Mouse (Mus musculus): ENCODE results near the gene Ldb3. TPM values are rescaled to one million over a fixed set of nuclear protein-coding genes. Genes with fewer than 3 reads are reported as not detected.

The Ldb3 gene
- polyA plus RNA-seq, 1 experiment from 2014 or later, result 1.2 TPM

GRCm38 (mm10) chr14:34616821-34617220 lies 28.3 kb upstream of the Ldb3 start:
- WGBS, result 2% methylated on average over 8 of the region's 8 CpGs
- peak; percentile 81 for ATAC-seq
- peaks cover 4% of the 10 kb centered on the region; the same call in 1 of the 2 replicates for H3K4me1 ChIP-seq (ENCODE audit: control insufficient read depth, insufficient read depth, low read depth, low read length)

GRCm38 (mm10) chr14:34615625-34616024 lies 27.1 kb upstream of the Ldb3 start:
- Histone ChIP-seq H3K4me1 (ENCODE audit: control insufficient read depth, insufficient read depth, low read depth, low read length) (peaks cover 4% of the 10 kb centered on the region; the same call in 1 of the 2 replicates), H3K36me3 (ENCODE audit: control insufficient read depth, insufficient read depth, low read length) (no peaks in the 10 kb centered on the region), H3K9ac (ENCODE audit: low read depth, low read length) (no peak overlapping the region), H3K4me3 (ENCODE audit: low read length) (no peak overlapping the region), H3K27me3 (replicated peaks; ENCODE audit: control insufficient read depth, insufficient read depth, low read length) (peaks cover 22% of the 10 kb centered on the region), H3K9me3 (ENCODE audit: control insufficient read depth, low read length) (no peaks in the 10 kb centered on the region), H3K4me2 (ENCODE audit: low read length) (no peak overlapping the region), H3K27ac (ENCODE audit: low read depth, low read length) (no peak overlapping the region)
- 52% methylated on average over 4 of the region's 4 CpGs for WGBS
- ATAC-seq, result no peak

More at GRCm38 (mm10) chr14:34616821-34617220, 28.3 kb upstream of the Ldb3 start:
- peaks cover 22% of the 10 kb centered on the region for H3K27me3 ChIP-seq (replicated peaks; ENCODE audit: control insufficient read depth, insufficient read depth, low read length)
- no peak overlapping the region for H3K9ac ChIP-seq (ENCODE audit: low read depth, low read length)
- no peak overlapping the region for H3K4me3 ChIP-seq (ENCODE audit: low read length)
- H3K9me3 ChIP-seq (ENCODE audit: control insufficient read depth, low read length), result no peaks in the 10 kb centered on the region
- no peak overlapping the region for H3K27ac ChIP-seq (ENCODE audit: low read depth, low read length)
- H3K36me3 ChIP-seq (ENCODE audit: control insufficient read depth, insufficient read depth, low read length), result no peaks in the 10 kb centered on the region
- H3K4me2 ChIP-seq (ENCODE audit: low read length), result no peak overlapping the region

- Histone ChIP-seq H3K27ac (ENCODE audit: low read depth, low read length) (no peak overlapping the region), H3K4me2 (ENCODE audit: low read length) (peak overlapping the region; percentile 51), H3K27me3 (replicated peaks; ENCODE audit: control insufficient read depth, insufficient read depth, low read length) (peaks cover 22% of the 10 kb centered on the region), H3K4me3 (ENCODE audit: low read length) (peak overlapping the region; percentile 26; the same call in 1 of the 2 replicates), H3K9me3 (ENCODE audit: control insufficient read depth, low read length) (no peaks in the 10 kb centered on the region), H3K36me3 (ENCODE audit: control insufficient read depth, insufficient read depth, low read length) (no peaks in the 10 kb centered on the region), H3K9ac (ENCODE audit: low read depth, low read length) (0 out of 2 replicates have a peak overlapping the region, but pooled peaks have one; percentile 8), H3K4me1 (ENCODE audit: control insufficient read depth, insufficient read depth, low read depth, low read length) (peaks cover 4% of the 10 kb centered on the region; the same call in 1 of the 2 replicates)
- ATAC-seq, result no peak
- 4% methylated on average over 13 of the region's 13 CpGs for WGBS
Measured at GRCm38 (mm10) chr14:34615082-34615481, 26.6 kb upstream of the Ldb3 start.

- no peaks in the 10 kb centered on the region for H3K36me3 ChIP-seq (ENCODE audit: control insufficient read depth, insufficient read depth, low read length)
- peaks cover 4% of the 10 kb centered on the region; the same call in 1 of the 2 replicates for H3K4me1 ChIP-seq (ENCODE audit: control insufficient read depth, insufficient read depth, low read depth, low read length)
- peak overlapping the region; percentile 26; the same call in 1 of the 2 replicates for H3K4me3 ChIP-seq (ENCODE audit: low read length)
- ATAC-seq, result no peak
- H3K9me3 ChIP-seq (ENCODE audit: control insufficient read depth, low read length), result no peaks in the 10 kb centered on the region
- no peak overlapping the region for H3K27ac ChIP-seq (ENCODE audit: low read depth, low read length)
- peak overlapping the region; percentile 51 for H3K4me2 ChIP-seq (ENCODE audit: low read length)
- H3K9ac ChIP-seq (ENCODE audit: low read depth, low read length), result no peak overlapping the region
- peaks cover 22% of the 10 kb centered on the region for H3K27me3 ChIP-seq (replicated peaks; ENCODE audit: control insufficient read depth, insufficient read depth, low read length)
- 9% methylated on average over 15 of the region's 15 CpGs for WGBS
Measured at GRCm38 (mm10) chr14:34614551-34614950, 26.1 kb upstream of the Ldb3 start.

GRCm38 (mm10) chr14:34613523-34613922 lies 25.0 kb upstream of the Ldb3 start:
- Histone ChIP-seq H3K36me3 (ENCODE audit: control insufficient read depth, insufficient read depth, low read length) (no peaks in the 10 kb centered on the region), H3K4me2 (ENCODE audit: low read length) (no peak overlapping the region), H3K9ac (ENCODE audit: low read depth, low read length) (no peak overlapping the region), H3K27me3 (replicated peaks; ENCODE audit: control insufficient read depth, insufficient read depth, low read length) (peaks cover 22% of the 10 kb centered on the region), H3K9me3 (ENCODE audit: control insufficient read depth, low read length) (no peaks in the 10 kb centered on the region), H3K27ac (ENCODE audit: low read depth, low read length) (no peak overlapping the region), H3K4me1 (ENCODE audit: control insufficient read depth, insufficient read depth, low read depth, low read length) (peaks cover 4% of the 10 kb centered on the region; the same call in 1 of the 2 replicates), H3K4me3 (ENCODE audit: low read length) (no peak overlapping the region)
- no peak for ATAC-seq
- WGBS, result 71% methylated on average over 6 of the region's 6 CpGs

- Histone ChIP-seq H3K9ac (ENCODE audit: low read depth, low read length) (no peak overlapping the region), H3K9me3 (ENCODE audit: control insufficient read depth, low read length) (no peaks in the 10 kb centered on the region), H3K27me3 (replicated peaks; ENCODE audit: control insufficient read depth, insufficient read depth, low read length) (peaks cover 19% of the 10 kb centered on the region), H3K27ac (ENCODE audit: low read depth, low read length) (no peak overlapping the region), H3K4me1 (ENCODE audit: control insufficient read depth, insufficient read depth, low read depth, low read length) (peaks cover 4% of the 10 kb centered on the region; the same call in 1 of the 2 replicates), H3K36me3 (ENCODE audit: control insufficient read depth, insufficient read depth, low read length) (no peaks in the 10 kb centered on the region), H3K4me3 (ENCODE audit: low read length) (no peak overlapping the region), H3K4me2 (ENCODE audit: low read length) (no peak overlapping the region)
- WGBS, result 41% methylated on average over 4 of the region's 4 CpGs
- ATAC-seq, result no peak
Measured at GRCm38 (mm10) chr14:34612222-34612621, 23.7 kb upstream of the Ldb3 start.

GRCm38 (mm10) chr14:34611591-34611990 lies 23.1 kb upstream of the Ldb3 start:
- no peak overlapping the region for H3K4me3 ChIP-seq (ENCODE audit: low read length)
- H3K36me3 ChIP-seq (ENCODE audit: control insufficient read depth, insufficient read depth, low read length), result no peaks in the 10 kb centered on the region
- peaks cover 4% of the 10 kb centered on the region; the same call in 1 of the 2 replicates for H3K4me1 ChIP-seq (ENCODE audit: control insufficient read depth, insufficient read depth, low read depth, low read length)
- no peak overlapping the region for H3K4me2 ChIP-seq (ENCODE audit: low read length)
- no peak overlapping the region for H3K27ac ChIP-seq (ENCODE audit: low read depth, low read length)
- ATAC-seq, result no peak
- no peaks in the 10 kb centered on the region for H3K9me3 ChIP-seq (ENCODE audit: control insufficient read depth, low read length)
- peaks cover 18% of the 10 kb centered on the region for H3K27me3 ChIP-seq (replicated peaks; ENCODE audit: control insufficient read depth, insufficient read depth, low read length)
- 79% methylated on average over 4 of the region's 4 CpGs for WGBS
- H3K9ac ChIP-seq (ENCODE audit: low read depth, low read length), result no peak overlapping the region

- WGBS, result 95% methylated on average over 7 of the region's 7 CpGs
- Histone ChIP-seq H3K9ac (ENCODE audit: low read depth, low read length) (no peak overlapping the region), H3K4me1 (ENCODE audit: control insufficient read depth, insufficient read depth, low read depth, low read length) (no peaks in the 10 kb centered on the region), H3K9me3 (ENCODE audit: control insufficient read depth, low read length) (no peaks in the 10 kb centered on the region), H3K27ac (ENCODE audit: low read depth, low read length) (no peak overlapping the region), H3K4me3 (ENCODE audit: low read length) (no peak overlapping the region), H3K36me3 (ENCODE audit: control insufficient read depth, insufficient read depth, low read length) (no peaks in the 10 kb centered on the region), H3K4me2 (ENCODE audit: low read length) (no peak overlapping the region), H3K27me3 (replicated peaks; ENCODE audit: control insufficient read depth, insufficient read depth, low read length) (no peaks in the 10 kb centered on the region)
- no peak for ATAC-seq
Measured at GRCm38 (mm10) chr14:34601910-34602309, 13.4 kb upstream of the Ldb3 start.

GRCm38 (mm10) chr14:34599941-34600340 lies 11.5 kb upstream of the Ldb3 start, which contains the start of gene Opn4:
Opn4 (minus strand) TSS chr14:34600142.
- no peak for ATAC-seq
- Histone ChIP-seq H3K4me1 (ENCODE audit: control insufficient read depth, insufficient read depth, low read depth, low read length) (no peaks in the 10 kb centered on the region), H3K4me2 (ENCODE audit: low read length) (no peak within 1 kb of the TSS), H3K9me3 (ENCODE audit: control insufficient read depth, low read length) (no peaks in the 10 kb centered on the region), H3K9ac (ENCODE audit: low read depth, low read length) (no peak within 1 kb of the TSS), H3K27me3 (replicated peaks; ENCODE audit: control insufficient read depth, insufficient read depth, low read length) (no peaks in the 10 kb centered on the region), H3K27ac (ENCODE audit: low read depth, low read length) (no peak within 1 kb of the TSS), H3K36me3 (ENCODE audit: control insufficient read depth, insufficient read depth, low read length) (no peaks in the 10 kb centered on the region), H3K4me3 (ENCODE audit: low read length) (no peak within 1 kb of the TSS)
- 81% methylated on average over 8 of the region's 8 CpGs for WGBS
